In the genomic region with DNA sequence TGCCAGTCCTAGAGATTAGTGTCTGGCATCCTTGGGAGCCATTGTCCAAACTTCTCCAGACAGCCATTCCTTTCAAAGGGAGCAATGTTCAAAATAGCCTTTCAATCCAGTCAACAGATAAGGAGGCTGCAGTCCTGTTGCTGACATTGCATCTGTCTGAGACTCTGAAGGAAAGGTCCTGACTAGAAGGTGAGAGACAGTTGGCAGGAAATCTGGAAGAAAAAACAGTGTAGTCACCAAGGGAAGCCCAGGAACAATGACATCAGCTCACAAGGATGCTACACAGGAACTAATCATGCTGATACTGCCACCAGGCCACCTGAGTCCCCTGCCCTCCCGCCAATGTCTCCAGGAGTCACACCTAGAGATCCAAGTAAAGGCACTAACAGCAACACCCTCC, we compare ENCODE assay signal across 48 mouse cellular contexts. TPM values are rescaled to one million over a fixed set of nuclear protein-coding genes. Genes with fewer than 3 reads are reported as not detected.
"Had no signal": no experiment of that assay in that cellular context is flagged by ENCODE, and none has a peak within 500 bp of the region (broad histone marks: within the 10 kb centered on the region; RNA-seq: fewer than 3 reads in every experiment).

No protein-coding gene starts in this region.

- H3K9ac ChIP-seq: heart, embryonic 12.5 days; heart, embryonic 13.5 days; heart, embryonic 15.5 days; hindbrain, embryonic 12.5 days; hindbrain, embryonic 13.5 days; hindbrain, embryonic 14.5 days; hindbrain, embryonic 15.5 days; kidney, embryonic 15.5 days had no signal

- ATAC-seq: hindbrain, embryonic 16.5 days; hindbrain, postnatal 0 days; inflammation-experienced regulatory T-cells, adult 6 months; intestine, embryonic 16.5 days had no signal

- H3K36me3 ChIP-seq: heart, embryonic 12.5 days; heart, embryonic 13.5 days; heart, embryonic 15.5 days; hindbrain, embryonic 10.5 days; hindbrain, embryonic 12.5 days; hindbrain, embryonic 13.5 days; hindbrain, embryonic 15.5 days; kidney, embryonic 15.5 days had no signal

- DNase-seq: heart, postnatal 10 days; heart, postnatal 14 days; heart, postnatal 36 days; heart, postnatal 4 days; kidney, adult 11 months; kidney, adult 18-20 months; kidney, adult 2 months; kidney, adult 8-10 months; kidney, adult 9 months; kidney, postnatal 10 days; kidney, postnatal 14 days; kidney, postnatal 25 days; kidney, postnatal 36 days; kidney, postnatal 4 days; layer of hippocampus, adult 9-11 months; layer of hippocampus, postnatal 36 days had no signal

- H3K4me3 ChIP-seq: heart, embryonic 12.5 days; heart, embryonic 13.5 days; heart, embryonic 15.5 days; hindbrain, embryonic 10.5 days; hindbrain, embryonic 12.5 days; hindbrain, embryonic 13.5 days; hindbrain, embryonic 15.5 days; kidney, embryonic 15.5 days; layer of hippocampus, adult 2 months; left cerebral cortex, adult 2 months had no signal

- H3K4me2 ChIP-seq: heart, embryonic 12.5 days; heart, embryonic 13.5 days; heart, embryonic 15.5 days; hindbrain, embryonic 12.5 days; hindbrain, embryonic 13.5 days; hindbrain, embryonic 14.5 days; hindbrain, embryonic 15.5 days; kidney, embryonic 15.5 days had no signal

- H3K4me1 ChIP-seq: heart, embryonic 15.5 days; hindbrain, embryonic 10.5 days; hindbrain, embryonic 12.5 days; hindbrain, embryonic 13.5 days; hindbrain, embryonic 15.5 days; kidney, embryonic 15.5 days had no signal

- H3K9me3 ChIP-seq: heart, embryonic 12.5 days; heart, embryonic 13.5 days; heart, embryonic 15.5 days; hindbrain, embryonic 10.5 days; hindbrain, embryonic 12.5 days; hindbrain, embryonic 13.5 days; hindbrain, embryonic 15.5 days; kidney, embryonic 15.5 days had no signal

- H3K27me3 ChIP-seq: heart, embryonic 12.5 days; heart, embryonic 13.5 days; heart, embryonic 15.5 days; hindbrain, embryonic 12.5 days; hindbrain, embryonic 13.5 days; hindbrain, embryonic 15.5 days; kidney, embryonic 15.5 days had no signal

- H3K27ac ChIP-seq: heart, embryonic 13.5 days; heart, embryonic 15.5 days; hindbrain, embryonic 10.5 days; hindbrain, embryonic 12.5 days; hindbrain, embryonic 13.5 days; hindbrain, embryonic 14.5 days; hindbrain, embryonic 15.5 days; hindbrain, postnatal 0 days; kidney, embryonic 15.5 days; kidney, postnatal 0 days; layer of hippocampus, adult 2 months; left cerebral cortex, adult 2 months had no signal

RNA-seq across cellular contexts. Expression of gene Gm47996, which starts 13.4 kb away (rescaled TPM):
- total RNA-seq: heart, postnatal 10 days; heart, postnatal 14 days; heart, postnatal 25 days; heart, postnatal 36 days; heart, postnatal 4 days; hindbrain, postnatal 0 days; layer of hippocampus, adult 18-20 months; layer of hippocampus, adult 2 months; layer of hippocampus, adult 8-10 months; layer of hippocampus, postnatal 10 days; layer of hippocampus, postnatal 14 days; layer of hippocampus, postnatal 25 days; layer of hippocampus, postnatal 36 days; left cerebral cortex, adult 18-20 months; left cerebral cortex, adult 2 months; left cerebral cortex, adult 8-10 months had no signal
- polyA plus RNA-seq: heart, embryonic 13.5 days; heart, embryonic 14.5 days; heart, embryonic 15.5 days; heart, embryonic 16.5 days; heart, postnatal 0 days; hindbrain, embryonic 12.5 days; hindbrain, embryonic 13.5 days; hindbrain, embryonic 14.5 days; hindbrain, embryonic 15.5 days; hindbrain, embryonic 16.5 days; hindbrain, postnatal 0 days; inflammation-experienced regulatory T-cells, adult 6 months; intestine, embryonic 14.5 days; intestine, embryonic 16.5 days; kidney, adult 2 months; kidney, embryonic 14.5 days had no signal

RNA-seq across cellular contexts. Expression of gene 3110040M04Rik, which starts 19.5 kb away (rescaled TPM):
- total RNA-seq: heart, postnatal 10 days; heart, postnatal 14 days; heart, postnatal 25 days; heart, postnatal 36 days; heart, postnatal 4 days; hematopoietic stem cell, adult 5-6 weeks; hindbrain, postnatal 0 days; layer of hippocampus, adult 18-20 months; layer of hippocampus, adult 2 months; layer of hippocampus, adult 8-10 months; layer of hippocampus, postnatal 10 days; layer of hippocampus, postnatal 14 days; layer of hippocampus, postnatal 25 days; layer of hippocampus, postnatal 36 days; left cerebral cortex, adult 18-20 months; left cerebral cortex, adult 2 months; left cerebral cortex, adult 8-10 months had no signal
- polyA plus RNA-seq: heart, embryonic 13.5 days; heart, embryonic 14.5 days; heart, embryonic 15.5 days; heart, embryonic 16.5 days; heart, postnatal 0 days; hindbrain, embryonic 10.5 days; hindbrain, embryonic 13.5 days; hindbrain, embryonic 14.5 days; hindbrain, embryonic 15.5 days; hindbrain, embryonic 16.5 days; hindbrain, postnatal 0 days; inflammation-experienced regulatory T-cells, adult 6 months; intestine, embryonic 16.5 days had no signal

RNA-seq across cellular contexts. Expression of gene Gm47995, which starts 25.1 kb away (rescaled TPM):
- total RNA-seq: heart, postnatal 10 days; heart, postnatal 14 days; heart, postnatal 25 days; heart, postnatal 36 days; heart, postnatal 4 days; hematopoietic stem cell, adult 5-6 weeks; hindbrain, postnatal 0 days; layer of hippocampus, adult 18-20 months; layer of hippocampus, adult 2 months; layer of hippocampus, adult 8-10 months; layer of hippocampus, postnatal 10 days; layer of hippocampus, postnatal 14 days; layer of hippocampus, postnatal 25 days; layer of hippocampus, postnatal 36 days; left cerebral cortex, adult 18-20 months; left cerebral cortex, adult 2 months; left cerebral cortex, adult 8-10 months had no signal
- polyA plus RNA-seq: heart, embryonic 13.5 days; heart, embryonic 14.5 days; heart, embryonic 15.5 days; heart, embryonic 16.5 days; heart, postnatal 0 days; hindbrain, embryonic 11.5 days; hindbrain, embryonic 12.5 days; hindbrain, embryonic 13.5 days; hindbrain, embryonic 14.5 days; hindbrain, embryonic 15.5 days; hindbrain, embryonic 16.5 days; hindbrain, postnatal 0 days; inflammation-experienced regulatory T-cells, adult 6 months; intestine, embryonic 14.5 days; intestine, embryonic 16.5 days; kidney, adult 2 months; kidney, embryonic 16.5 days had no signal

RNA-seq across cellular contexts. Expression of gene Gm8947, which starts 31.2 kb away (rescaled TPM):
- total RNA-seq: heart, postnatal 10 days; heart, postnatal 14 days; heart, postnatal 25 days; heart, postnatal 36 days; hematopoietic stem cell, adult 5-6 weeks; hindbrain, postnatal 0 days; layer of hippocampus, adult 18-20 months; layer of hippocampus, adult 2 months; layer of hippocampus, adult 8-10 months; layer of hippocampus, postnatal 10 days; layer of hippocampus, postnatal 14 days; layer of hippocampus, postnatal 25 days; layer of hippocampus, postnatal 36 days; left cerebral cortex, adult 18-20 months; left cerebral cortex, adult 2 months; left cerebral cortex, adult 8-10 months had no signal
- polyA plus RNA-seq: heart, embryonic 14.5 days; heart, embryonic 15.5 days; heart, embryonic 16.5 days; hindbrain, embryonic 11.5 days; hindbrain, embryonic 12.5 days; hindbrain, embryonic 13.5 days; hindbrain, embryonic 14.5 days; hindbrain, embryonic 15.5 days; hindbrain, embryonic 16.5 days; hindbrain, postnatal 0 days; inflammation-experienced regulatory T-cells, adult 6 months; intestine, embryonic 16.5 days had no signal

RNA-seq across cellular contexts. Expression of gene Gm47985, which starts 41.0 kb away (rescaled TPM):
- total RNA-seq: hematopoietic stem cell, adult 5-6 weeks; hindbrain, postnatal 0 days; layer of hippocampus, adult 18-20 months; layer of hippocampus, adult 2 months; layer of hippocampus, postnatal 10 days; layer of hippocampus, postnatal 14 days; layer of hippocampus, postnatal 25 days; layer of hippocampus, postnatal 36 days; left cerebral cortex, adult 18-20 months; left cerebral cortex, adult 2 months; left cerebral cortex, adult 8-10 months had no signal
- polyA plus RNA-seq: heart, embryonic 14.5 days; hindbrain, embryonic 15.5 days; hindbrain, embryonic 16.5 days; hindbrain, postnatal 0 days; kidney, adult 2 months had no signal
